Mouse (Mus musculus) hindbrain, embryonic 12.5 days (tissue): ENCODE data around the gene Adgrb2. TPM values are rescaled to one million over a fixed set of nuclear protein-coding genes. Genes with fewer than 3 reads are reported as not detected.

Experiments
- ATAC-seq: fragments of 200-750 bp; cut with Nextera tagmentation; 2 replicates; pipeline ENCODE4 v1.8.0; 2017; ENCODE audit warnings: moderate TSS enrichment; ENCODE audit not compliant: low FRiP score
- H3K27ac ChIP-seq: fragments of 300-500 bp; sonication (generic); 2 replicates; pipeline ENCODE4 v1.5.1; 2016; ENCODE audit warnings: mild to moderate bottlenecking
- H3K27me3 ChIP-seq: fragments of 300-500 bp; sonication (generic); 2 replicates; pipeline ENCODE4 v1.6.1; 2016; ENCODE audit warnings: mild to moderate bottlenecking
- H3K36me3 ChIP-seq: fragments of 300-500 bp; sonication (generic); 2 replicates; pipeline ENCODE4 v1.6.1; 2016; ENCODE audit warnings: mild to moderate bottlenecking
- H3K4me1 ChIP-seq: fragments of 300-500 bp; sonication (generic); 2 replicates; pipeline ENCODE4 v1.6.1; 2016
- H3K4me2 ChIP-seq: fragments of 300-500 bp; sonication (generic); replicated peaks from 2 replicates; pipeline ENCODE4 v1.6.1; 2016; ENCODE audit warnings: mild to moderate bottlenecking
- H3K4me3 ChIP-seq: fragments of 300-500 bp; sonication (generic); 2 replicates; pipeline ENCODE4 v1.5.1; 2016; ENCODE audit warnings: mild to moderate bottlenecking
- H3K9ac ChIP-seq: fragments of 300-500 bp; sonication (generic); 2 replicates; pipeline ENCODE4 v1.6.1; 2016; ENCODE audit warnings: mild to moderate bottlenecking, moderate library complexity
- H3K9me3 ChIP-seq: fragments of 300-500 bp; sonication (generic); replicated peaks from 2 replicates; pipeline ENCODE4 v1.6.1; 2016; ENCODE audit warnings: mild to moderate bottlenecking
- WGBS: fragments of 180-500 bp; shearing (Covaris S2); methylation state at CpG from one replicate; pipeline ENCODE4 v1.1.7; 2016; 5-methylcytosine and 5-hydroxymethylcytosine counted together
- polyA plus RNA-seq: library from polyadenylated mRNA; unstranded; fragments of >200 nt; fragmentation: Nextera tagmentation; extraction: Ambion mirVana; gene quantifications from 2 replicates; pipeline ENCODE4 v1.2.1, GENCODE M21; 2016

The Adgrb2 gene
- polyA plus RNA-seq, 1 experiment from 2014 or later, result 12.6 TPM

GRCm38 (mm10) chr4:129993213-129993612 is 8.5 kb downstream of the Adgrb2 start:
- ATAC-seq, result no peak
- no peaks in the 10 kb centered on the region for H3K9me3 ChIP-seq
- 93% methylated on average over 5 of the region's 5 CpGs for WGBS
- H3K4me1 ChIP-seq, result peaks cover 23% of the 10 kb centered on the region
- peaks cover 18% of the 10 kb centered on the region for H3K36me3 ChIP-seq
- H3K9ac ChIP-seq, result no peak overlapping the region
- H3K4me2 ChIP-seq, result no peak overlapping the region
- no peak overlapping the region for H3K4me3 ChIP-seq
- H3K27me3 ChIP-seq, result peaks cover 36% of the 10 kb centered on the region
- no peak overlapping the region for H3K27ac ChIP-seq

DNA sequence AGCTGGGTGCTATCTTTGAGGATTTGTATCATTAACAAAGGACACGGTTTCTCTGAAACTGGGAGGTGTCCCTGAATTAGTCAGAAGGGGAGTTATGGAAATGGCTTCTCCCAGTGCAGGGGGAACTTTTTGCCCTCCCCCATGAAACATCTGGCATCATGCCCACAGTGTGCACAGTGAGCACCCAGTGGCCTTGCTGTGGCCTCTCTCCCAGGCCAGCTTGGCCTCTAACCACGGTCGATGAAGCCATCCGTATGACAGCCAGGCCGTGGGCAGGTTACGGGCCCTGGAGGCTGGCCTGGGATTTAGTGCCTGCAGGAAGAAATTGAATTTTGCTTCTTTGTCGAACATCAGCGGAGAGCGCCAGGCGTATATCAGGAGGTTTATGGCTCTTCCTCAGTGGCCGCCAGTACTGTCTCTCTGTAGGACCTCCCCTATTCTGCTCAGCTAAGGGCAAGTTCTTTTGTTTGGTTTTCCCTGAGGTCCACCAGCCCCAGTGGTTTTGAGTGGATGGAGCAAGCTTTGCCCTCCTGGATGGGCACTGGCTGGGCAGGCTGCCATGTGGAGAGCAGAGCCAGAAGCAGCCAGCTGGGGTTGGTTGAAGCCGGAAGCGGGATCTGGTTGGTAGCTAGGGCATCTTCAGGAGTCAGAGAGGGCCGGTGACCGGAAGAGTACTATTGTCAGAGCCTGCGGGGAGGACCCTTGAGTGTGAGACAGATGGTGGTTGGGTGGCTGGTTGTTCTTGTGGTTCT is 9.4 kb downstream of the Adgrb2 start:
- peaks cover 18% of the 10 kb centered on the region for H3K36me3 ChIP-seq
- H3K27ac ChIP-seq, result no peak overlapping the region
- ATAC-seq, result no peak; the same call in 1 of the 2 replicates
- peaks cover 21% of the 10 kb centered on the region for H3K4me1 ChIP-seq
- no peak overlapping the region for H3K4me2 ChIP-seq
- 90% methylated on average over 16 of the region's 16 CpGs for WGBS
- H3K27me3 ChIP-seq, result peaks cover 28% of the 10 kb centered on the region
- no peak overlapping the region for H3K9ac ChIP-seq
- no peaks in the 10 kb centered on the region for H3K9me3 ChIP-seq
- no peak overlapping the region for H3K4me3 ChIP-seq

DNA sequence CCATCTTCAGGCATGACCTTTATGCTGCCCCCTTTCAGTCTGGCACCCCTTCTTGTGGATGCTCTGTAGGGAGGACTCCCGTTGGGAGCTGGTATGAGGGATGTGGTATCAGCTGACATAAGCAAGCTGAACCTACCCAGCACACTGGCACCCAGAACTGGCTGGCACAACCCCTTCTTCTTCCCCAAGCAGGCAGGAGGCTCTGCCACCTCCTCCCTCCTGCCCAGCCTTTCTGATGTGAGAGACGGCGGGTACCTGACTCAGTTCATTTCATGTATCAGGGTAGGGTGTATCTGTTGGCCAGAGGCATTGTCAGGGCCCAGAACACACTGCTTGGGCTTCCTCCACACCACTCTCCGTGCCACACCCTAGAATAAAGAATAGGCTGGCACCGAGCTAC is 10.1 kb downstream of the Adgrb2 start:
- Histone ChIP-seq H3K9me3 (no peaks in the 10 kb centered on the region), H3K27me3 (peaks cover 25% of the 10 kb centered on the region), H3K4me3 (no peak overlapping the region), H3K9ac (no peak overlapping the region), H3K4me2 (no peak overlapping the region), H3K27ac (no peak overlapping the region), H3K36me3 (peaks cover 18% of the 10 kb centered on the region), H3K4me1 (peaks cover 25% of the 10 kb centered on the region)
- no peak for ATAC-seq
- 91% methylated on average over 5 of the region's 5 CpGs for WGBS

- no peaks in the 10 kb centered on the region for H3K9me3 ChIP-seq
- peaks cover 18% of the 10 kb centered on the region for H3K36me3 ChIP-seq
- peaks cover 25% of the 10 kb centered on the region for H3K27me3 ChIP-seq
- H3K4me2 ChIP-seq, result no peak overlapping the region
- WGBS, result 86% methylated on average over 8 of the region's 8 CpGs
- H3K9ac ChIP-seq, result no peak overlapping the region
- H3K4me1 ChIP-seq, result peaks cover 25% of the 10 kb centered on the region
- no peak for ATAC-seq
- no peak overlapping the region for H3K27ac ChIP-seq
- H3K4me3 ChIP-seq, result no peak overlapping the region
These were observed 10.6 kb downstream of the Adgrb2 start for GRCm38 (mm10) chr4:129995255-129995654.

DNA sequence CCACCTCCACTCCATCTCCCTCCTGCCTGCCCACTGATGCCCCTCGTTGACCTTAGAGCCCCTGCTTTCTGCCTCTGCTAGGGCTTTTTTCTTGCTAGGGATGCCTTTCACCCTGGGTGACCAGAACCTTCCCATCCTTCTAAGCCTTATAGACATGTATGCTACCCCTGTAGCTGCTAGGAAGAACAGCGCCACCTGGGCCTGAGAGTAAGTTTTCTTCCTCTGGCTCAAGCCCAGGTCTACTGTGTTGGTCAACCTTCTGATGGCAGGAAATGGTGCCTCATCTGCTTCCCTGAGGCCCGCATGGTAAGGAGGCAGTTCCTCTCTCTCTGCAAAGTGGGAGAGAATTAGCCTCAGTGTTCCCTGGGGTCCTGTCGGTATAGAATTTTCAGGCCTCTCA is 11.3 kb downstream of the Adgrb2 start:
- Histone ChIP-seq H3K4me2 (no peak overlapping the region), H3K27ac (no peak overlapping the region), H3K4me1 (peaks cover 28% of the 10 kb centered on the region), H3K9ac (no peak overlapping the region), H3K4me3 (no peak overlapping the region), H3K9me3 (no peaks in the 10 kb centered on the region), H3K27me3 (peaks cover 21% of the 10 kb centered on the region), H3K36me3 (peaks cover 18% of the 10 kb centered on the region)
- ATAC-seq, result no peak
- 72% methylated on average over 4 of the region's 4 CpGs for WGBS

GRCm38 (mm10) chr4:129998124-129998523 is 13.5 kb downstream of the Adgrb2 start:
- Histone ChIP-seq H3K4me2 (no peak overlapping the region), H3K4me1 (peaks cover 36% of the 10 kb centered on the region), H3K9me3 (no peaks in the 10 kb centered on the region), H3K27ac (no peak overlapping the region), H3K9ac (no peak overlapping the region), H3K27me3 (peaks cover 11% of the 10 kb centered on the region; the same call in 1 of the 2 replicates), H3K36me3 (peaks cover 7% of the 10 kb centered on the region), H3K4me3 (no peak overlapping the region)
- ATAC-seq, result no peak
- 74% methylated on average over 11 of the region's 11 CpGs for WGBS

- Histone ChIP-seq H3K27ac (peak overlapping the region; percentile 53; the same call in 1 of the 2 replicates), H3K4me3 (no peak overlapping the region)
These were observed 17.0 kb downstream of the Adgrb2 start for GRCm38 (mm10) chr4:130001710-130002109.

GRCm38 (mm10) chr4:130002157-130002556 is 17.5 kb downstream of the Adgrb2 start:
- Histone ChIP-seq H3K27ac (peak overlapping the region; percentile 53; the same call in 1 of the 2 replicates), H3K4me2 (no peak overlapping the region), H3K9me3 (no peaks in the 10 kb centered on the region), H3K4me3 (no peak overlapping the region), H3K9ac (no peak overlapping the region), H3K36me3 (no peaks in the 10 kb centered on the region), H3K27me3 (peaks cover 2% of the 10 kb centered on the region), H3K4me1 (peaks cover 32% of the 10 kb centered on the region)
- WGBS, result 78% methylated on average over 10 of the region's 10 CpGs
- peak; percentile 42; the same call in 1 of the 2 replicates for ATAC-seq

More at GRCm38 (mm10) chr4:130001710-130002109, 17.0 kb downstream of the Adgrb2 start:
- H3K36me3 ChIP-seq, result no peaks in the 10 kb centered on the region
- WGBS, result 37% methylated on average over 5 of the region's 5 CpGs
- ATAC-seq, result no peak
- no peaks in the 10 kb centered on the region; the same call in 1 of the 2 replicates for H3K27me3 ChIP-seq
- no peak overlapping the region for H3K9ac ChIP-seq
- no peak overlapping the region for H3K4me2 ChIP-seq
- H3K9me3 ChIP-seq, result no peaks in the 10 kb centered on the region
- H3K4me1 ChIP-seq, result peaks cover 30% of the 10 kb centered on the region

GRCm38 (mm10) chr4:130005593-130005992 is 20.9 kb downstream of the Adgrb2 start:
- ATAC-seq, result no peak
- peaks cover 16% of the 10 kb centered on the region for H3K27me3 ChIP-seq
- 62% methylated on average over 9 of the region's 9 CpGs for whole genome bisulfite sequencing

GRCm38 (mm10) chr4:130006533-130006932 is 21.9 kb downstream of the Adgrb2 start:
- no peak for ATAC-seq
- Histone ChIP-seq H3K36me3 (peaks cover 25% of the 10 kb centered on the region), H3K27ac (no peak overlapping the region), H3K4me3 (peak overlapping the region; percentile 20), H3K27me3 (peaks cover 16% of the 10 kb centered on the region), H3K4me2 (peak overlapping the region; percentile 48), H3K4me1 (peaks cover 10% of the 10 kb centered on the region), H3K9ac (no peak overlapping the region), H3K9me3 (no peaks in the 10 kb centered on the region)
- WGBS, result 17% methylated on average over 25 of the region's 25 CpGs

More at GRCm38 (mm10) chr4:130005593-130005992, 20.9 kb downstream of the Adgrb2 start:
- Histone ChIP-seq H3K4me2 (no peak overlapping the region), H3K27ac (no peak overlapping the region), H3K4me3 (no peak overlapping the region), H3K9me3 (no peaks in the 10 kb centered on the region), H3K36me3 (peaks cover 16% of the 10 kb centered on the region), H3K4me1 (peaks cover 19% of the 10 kb centered on the region), H3K9ac (no peak overlapping the region)

GRCm38 (mm10) chr4:130009043-130009442 is 24.4 kb downstream of the Adgrb2 start:
- Histone ChIP-seq H3K9me3 (no peaks in the 10 kb centered on the region), H3K27ac (no peak overlapping the region)
- WGBS, result 76% methylated on average over 14 of the region's 14 CpGs

DNA sequence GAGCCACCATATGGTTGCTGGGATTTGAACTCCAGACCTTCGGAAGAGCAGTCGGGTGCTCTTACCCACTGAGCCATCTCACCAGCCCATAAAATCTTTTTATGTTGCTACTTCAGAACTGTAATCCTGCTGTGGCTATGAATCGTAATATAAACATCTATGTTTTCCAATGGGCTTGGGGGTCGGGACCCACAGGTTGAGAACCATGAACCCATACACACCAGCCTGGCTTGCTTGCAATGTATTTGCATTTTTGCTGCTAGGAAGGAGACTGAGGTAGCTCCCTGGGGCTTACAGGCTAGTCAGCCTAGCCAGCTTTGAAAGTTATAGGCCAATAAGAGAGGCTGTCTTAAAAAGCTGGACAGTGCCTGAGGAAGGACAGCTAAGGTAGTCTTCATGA is 26.1 kb downstream of the Adgrb2 start:
- H3K27me3 ChIP-seq, result peaks cover 23% of the 10 kb centered on the region
- WGBS, result 88% methylated on average over 4 of the region's 4 CpGs
- no peak for ATAC-seq

More at GRCm38 (mm10) chr4:130009043-130009442, 24.4 kb downstream of the Adgrb2 start:
- Histone ChIP-seq H3K9ac (no peak overlapping the region), H3K27me3 (peaks cover 21% of the 10 kb centered on the region), H3K4me1 (peaks cover 12% of the 10 kb centered on the region), H3K4me2 (no peak overlapping the region), H3K36me3 (peaks cover 45% of the 10 kb centered on the region), H3K4me3 (no peak overlapping the region)
- no peak for ATAC-seq

GRCm38 (mm10) chr4:130012234-130012633 is 27.6 kb downstream of the Adgrb2 start:
- Histone ChIP-seq H3K36me3 (peaks cover 48% of the 10 kb centered on the region), H3K9ac (no peak overlapping the region), H3K4me1 (peaks cover 19% of the 10 kb centered on the region), H3K27ac (no peak overlapping the region), H3K4me2 (no peak overlapping the region), H3K4me3 (no peak overlapping the region), H3K27me3 (peaks cover 24% of the 10 kb centered on the region), H3K9me3 (no peaks in the 10 kb centered on the region)
- ATAC-seq, result no peak
- WGBS, result 81% methylated on average over 6 of the region's 6 CpGs

More for the DNA sequence above, 26.1 kb downstream of the Adgrb2 start:
- Histone ChIP-seq H3K4me2 (no peak overlapping the region), H3K9me3 (no peaks in the 10 kb centered on the region), H3K27ac (no peak overlapping the region), H3K9ac (no peak overlapping the region), H3K36me3 (peaks cover 45% of the 10 kb centered on the region), H3K4me3 (no peak overlapping the region), H3K4me1 (peaks cover 22% of the 10 kb centered on the region)
